Mouse (Mus musculus): ENCODE data around the gene Clvs2. TPM values are rescaled to one million over a fixed set of nuclear protein-coding genes. Genes with fewer than 3 reads are reported as not detected.

Clvs2 gene
- polyA plus RNA-seq, 1 experiment, result not detected

GRCm38 (mm10) chr10:33540331-33540730, 84.2 kb downstream of the Clvs2 start:
- no peak overlapping the region for H3K27ac ChIP-seq (ENCODE audit: insufficient read depth, low read depth, low read length)
- no peak for TF ChIP-seq POLR2A (IDR thresholded peaks at IDR 0.05; ENCODE audit: borderline replicate concordance, low read depth, low read length)
- no peak for TF ChIP-seq CTCF (IDR thresholded peaks at IDR 0.05; ENCODE audit: low read depth, low read length)
- no peak overlapping the region for H3K4me3 ChIP-seq (ENCODE audit: insufficient read depth, low read length)
- no peaks in the 10 kb centered on the region for H3K4me1 ChIP-seq (ENCODE audit: control insufficient read depth, insufficient read depth, low read length)

Other genes with a start within 250 kb of the Clvs2 start
- not detected in 2 replicates for gene Sult3a2, start 161.9 kb upstream of the Clvs2 start, polyA plus RNA-seq (2012; ENCODE audit: insufficient read depth, insufficient read length, missing spikeins)
- not detected in 2 replicates for gene Sult3a1, start 233.0 kb upstream of the Clvs2 start, polyA plus RNA-seq (2012; ENCODE audit: insufficient read depth, insufficient read length, missing spikeins)

Data from bone marrow macrophage, adult 2 months (primary cell).